Comparison of ENCODE assay signal across 8 mouse cellular contexts in genomic region chr13:91421387-91421949, GRCm38 (mm10). TPM values are rescaled to one million over a fixed set of nuclear protein-coding genes. Genes with fewer than 3 reads are reported as not detected.
A peak's percentile ranks its signal among the peaks of the same experiment; 100 is the strongest.
DNase-seq lines count a peak whose midpoint lies in the region; ATAC-seq and TF ChIP-seq lines count a peak whose summit lies in the region.

No protein-coding gene starts in this region.

- intact Hi-C loops in gastrocnemius, postnatal 14 days (cut with DNase I; ENCODE audit: low total_unique reads): no loop called here

- no peak overlapping the region for H3K4me3 ChIP-seq in forebrain, embryonic 11.5 days (ENCODE audit: low read depth, low read length)
- H3K4me3 ChIP-seq in forebrain, embryonic 10.5 days: no peak overlapping the region
- H3K4me3 ChIP-seq in cortical plate, adult 2 months (ENCODE audit: insufficient read depth, low read length): no peak overlapping the region
- no peak overlapping the region for H3K4me3 ChIP-seq in intestine, postnatal 0 days (ENCODE audit: low read depth, low read length)
- H3K4me3 ChIP-seq in liver, embryonic 11.5 days (ENCODE audit: low read depth, low read length): no peak overlapping the region

- DNase-seq in forebrain, embryonic 11.5 days (ENCODE audit: low spot score): peak; percentile 55
- DNase-seq in forebrain, embryonic 10.5 days (ENCODE audit: extremely low spot score, low spot score): no peak
- peak; percentile 73 for DNase-seq in gastrocnemius, postnatal 14 days
- peak; percentile 40 for DNase-seq in liver, embryonic 11.5 days (ENCODE audit: low spot score)
- DNase-seq in testis, postnatal 10 days (ENCODE audit: low spot score): peak; percentile 79

- H3K27me3 ChIP-seq in forebrain, embryonic 11.5 days (ENCODE audit: control insufficient read depth, insufficient read depth, low read length): no peaks in the 10 kb centered on the region
- no peaks in the 10 kb centered on the region for H3K27me3 ChIP-seq in forebrain, embryonic 10.5 days (ENCODE audit: poor library complexity, severe bottlenecking)
- H3K27me3 ChIP-seq in intestine, postnatal 0 days (replicated peaks; ENCODE audit: control insufficient read depth, insufficient read depth, low read length): no peaks in the 10 kb centered on the region
- H3K27me3 ChIP-seq in liver, embryonic 11.5 days (replicated peaks; ENCODE audit: control insufficient read depth, insufficient read depth, low read length): no peaks in the 10 kb centered on the region

- no peak overlapping the region for H3K9ac ChIP-seq in forebrain, embryonic 11.5 days (ENCODE audit: low read length)
- no peak overlapping the region for H3K9ac ChIP-seq in intestine, postnatal 0 days (ENCODE audit: low read depth, low read length)
- H3K9ac ChIP-seq in liver, embryonic 11.5 days (ENCODE audit: low read depth, low read length): no peak overlapping the region

- TF ChIP-seq POLR2A in cortical plate, adult 2 months (IDR thresholded peaks at IDR 0.05; ENCODE audit: extremely low read depth, insufficient read depth, low read length): no peak

- H3K9me3 ChIP-seq in forebrain, embryonic 11.5 days (ENCODE audit: control insufficient read depth, low read length): no peaks in the 10 kb centered on the region
- no peaks in the 10 kb centered on the region for H3K9me3 ChIP-seq in forebrain, embryonic 10.5 days
- no peaks in the 10 kb centered on the region for H3K9me3 ChIP-seq in intestine, postnatal 0 days (ENCODE audit: control insufficient read depth)
- no peaks in the 10 kb centered on the region for H3K9me3 ChIP-seq in liver, embryonic 11.5 days (ENCODE audit: control insufficient read depth, low read length)

- H3K27ac ChIP-seq in forebrain, embryonic 11.5 days (ENCODE audit: low read depth, low read length): no peak overlapping the region
- H3K27ac ChIP-seq in forebrain, embryonic 10.5 days: no peak overlapping the region
- 0 out of 2 replicates have a peak overlapping the region, but pooled peaks have one; percentile 12 for H3K27ac ChIP-seq in cortical plate, adult 2 months (ENCODE audit: insufficient read depth, low read length)
- no peak overlapping the region for H3K27ac ChIP-seq in intestine, postnatal 0 days (ENCODE audit: low read depth, low read length)
- H3K27ac ChIP-seq in liver, embryonic 11.5 days (ENCODE audit: low read depth, low read length): no peak overlapping the region

- no peak overlapping the region for H3K4me2 ChIP-seq in forebrain, embryonic 11.5 days (ENCODE audit: low read depth, low read length, severe bottlenecking)
- H3K4me2 ChIP-seq in intestine, postnatal 0 days (replicated peaks; ENCODE audit: low read depth): peak overlapping the region; percentile 9; the same call in 1 of the 2 replicates
- H3K4me2 ChIP-seq in liver, embryonic 11.5 days: no peak overlapping the region; the same call in 1 of the 2 replicates

- no peaks in the 10 kb centered on the region for H3K36me3 ChIP-seq in forebrain, embryonic 11.5 days (ENCODE audit: control insufficient read depth, insufficient read depth, low read length)
- no peaks in the 10 kb centered on the region for H3K36me3 ChIP-seq in forebrain, embryonic 10.5 days (replicated peaks)
- H3K36me3 ChIP-seq in intestine, postnatal 0 days (ENCODE audit: control insufficient read depth, insufficient read depth): no peaks in the 10 kb centered on the region
- no peaks in the 10 kb centered on the region for H3K36me3 ChIP-seq in liver, embryonic 11.5 days (ENCODE audit: control insufficient read depth, insufficient read depth, low read length)

- no peaks in the 10 kb centered on the region for H3K4me1 ChIP-seq in forebrain, embryonic 11.5 days (replicated peaks; ENCODE audit: control insufficient read depth, insufficient read depth, low read length)
- peaks cover 24% of the 10 kb centered on the region for H3K4me1 ChIP-seq in forebrain, embryonic 10.5 days
- H3K4me1 ChIP-seq in cortical plate, adult 2 months (ENCODE audit: control insufficient read depth, insufficient read depth, low read length): no peaks in the 10 kb centered on the region
- H3K4me1 ChIP-seq in intestine, postnatal 0 days (replicated peaks; ENCODE audit: control insufficient read depth, insufficient read depth, low read length): no peaks in the 10 kb centered on the region
- H3K4me1 ChIP-seq in liver, embryonic 11.5 days (replicated peaks; ENCODE audit: control insufficient read depth, insufficient read depth, low read length): peaks cover 6% of the 10 kb centered on the region; the same call in 1 of the 2 replicates

- TF ChIP-seq CTCF in cortical plate, adult 2 months (IDR thresholded peaks at IDR 0.05; ENCODE audit: extremely low read depth, insufficient read depth, low read length): no peak
- TF ChIP-seq CTCF in intestine, postnatal 0 days (IDR thresholded peaks at IDR 0.05; ENCODE audit: low read depth): no peak

- ATAC-seq in forebrain, embryonic 11.5 days (replicated peaks; ENCODE audit: low FRiP score): no peak
- no peak for ATAC-seq in intestine, postnatal 0 days
- ATAC-seq in liver, embryonic 11.5 days (replicated peaks; ENCODE audit: low FRiP score): no peak; the same call in 1 of the 2 replicates
- 0 out of 2 replicates have a peak, but pooled peaks have one; percentile 40 for ATAC-seq in monocyte, adult 5-6 weeks (replicated peaks; ENCODE audit: insufficient number of reproducible peaks, low FRiP score, low TSS enrichment, poor library complexity, severe bottlenecking)

- WGBS in forebrain, embryonic 11.5 days: 43% methylated on average over 9 of the region's 9 CpGs
- 50% methylated on average over 9 of the region's 9 CpGs for WGBS in forebrain, embryonic 10.5 days
- WGBS in intestine, postnatal 0 days: 18% methylated on average over 9 of the region's 9 CpGs
- WGBS in liver, embryonic 11.5 days: 26% methylated on average over 9 of the region's 9 CpGs

RNA-seq across cellular contexts. Expression of gene Ssbp2, which starts 38.6 kb away (rescaled TPM):
- polyA plus RNA-seq in forebrain, embryonic 11.5 days (2014; fragmentation: Nextera tagmentation; extraction: Ambion mirVana): 179 and 190 TPM in 2 replicates
- 140 and 149 TPM in 2 replicates for polyA plus RNA-seq in forebrain, embryonic 10.5 days (2016; fragmentation: Nextera tagmentation; extraction: Ambion mirVana)
- 104 and 107 TPM in 2 replicates for polyA plus RNA-seq in cortical plate, adult 2 months (2012; rRNA removed)
- 10 to 100 TPM; 16.1 to 19.9 TPM for total RNA-seq in gastrocnemius, postnatal 14 days (2021)
- polyA plus RNA-seq in intestine, postnatal 0 days (2015; fragmentation: Nextera tagmentation; extraction: Ambion mirVana): 30.1 and 31.8 TPM in 2 replicates
- 110 and 113 TPM in 2 replicates for polyA plus RNA-seq in liver, embryonic 11.5 days (2014; fragmentation: Nextera tagmentation; extraction: Ambion mirVana)
- total RNA-seq in monocyte, adult 5-6 weeks (2017): 9.8 to 35.4 TPM (median 12.4 TPM) in 3 replicates
